Mouse (Mus musculus) CH12.LX (cell line): ENCODE measurements around the gene Lonp1.

ENCODE experiments used
- CHD2 ChIP-seq: IDR thresholded peaks from 2 replicates; pipeline ENCODE4 v1.6.1; 2011; ENCODE audit warnings: low read length, improper control_type of control experiment
- CTCF ChIP-seq, 2 experiments: IDR thresholded peaks in 1 of 2; conservative IDR thresholded peaks in 1 of 2; 2 replicates each; pipeline ENCODE4 v1.5.1; 2011 to 2012; ENCODE audit warnings: low read depth in 2 of 2, low read length in 2 of 2, improper control_type of control experiment in 1 of 2, inconsistent platforms in 1 of 2, mild to moderate bottlenecking in 1 of 2, moderate library complexity in 1 of 2
- E2F4 ChIP-seq: IDR thresholded peaks from 2 replicates; pipeline ENCODE4 v1.6.1; 2011; ENCODE audit warnings: low read depth, low read length, improper control_type of control experiment; ENCODE audit not compliant: insufficient replicate concordance
- EP300 ChIP-seq: IDR thresholded peaks from 2 replicates; pipeline ENCODE4 v1.6.1; 2011; ENCODE audit warnings: low read length, improper control_type of control experiment
- ETS1 ChIP-seq: conservative IDR thresholded peaks from 2 replicates; pipeline ENCODE4 v1.6.1; 2012; ENCODE audit warnings: low read depth, mild to moderate bottlenecking, inconsistent platforms, low read length, improper control_type of control experiment, moderate library complexity
- MAX ChIP-seq: IDR thresholded peaks from 2 replicates; pipeline ENCODE4 v1.6.1; 2011; ENCODE audit warnings: low read length, improper control_type of control experiment
- MYC ChIP-seq: IDR thresholded peaks from 2 replicates; pipeline ENCODE4 v1.6.1; 2011; ENCODE audit warnings: low read depth, mild to moderate bottlenecking, improper control_type of control experiment, low read length
- SMC3 ChIP-seq: IDR thresholded peaks from 2 replicates; pipeline ENCODE4 v1.6.1; 2011; ENCODE audit warnings: low read depth, low read length, improper control_type of control experiment
- USF1 ChIP-seq: IDR thresholded peaks from 2 replicates; pipeline ENCODE4 v1.6.1; 2014; ENCODE audit warnings: low read depth, mild to moderate bottlenecking, inconsistent platforms, low read length, improper control_type of control experiment

- TF ChIP-seq ETS1 (no peak), E2F4 (no peak), MAX (no peak), MYC (no peak), CHD2 (no peak), CTCF (conservative IDR thresholded peaks at IDR 0.05 in 1 of 2, IDR thresholded peaks at IDR 0.05 in 1 of 2; ENCODE audit: low read depth in 2 of 2, low read length in 2 of 2) (no peak), USF1 (no peak), SMC3 (no peak), EP300 (no peak)
Observed at GRCm38 (mm10) chr17:56583611-56584256, 43.0 kb downstream of the Lonp1 start.
